Mouse (Mus musculus) hindbrain, embryonic 15.5 days (tissue): ENCODE data around the gene Gamt. TPM values are rescaled to one million over a fixed set of nuclear protein-coding genes. Genes with fewer than 3 reads are reported as not detected.
"Not testable (repeated sequence)": the region's sequence is repeated elsewhere in the genome, so short reads cannot be mapped to it uniquely, and the experiment has no call there.

ENCODE experiments used
- ATAC-seq: fragments of 200-750 bp; cut with Nextera tagmentation; 2 replicates; pipeline ENCODE4 v1.8.0; 2017; ENCODE audit warnings: low read depth, moderate number of reproducible peaks, moderate TSS enrichment; ENCODE audit not compliant: low FRiP score
- H3K27ac ChIP-seq: fragments of 300-500 bp; sonication (generic); replicated peaks from 2 replicates; pipeline ENCODE4 v1.5.1; 2015; ENCODE audit warnings: mild to moderate bottlenecking, inconsistent platforms
- H3K27me3 ChIP-seq: fragments of 300-500 bp; sonication (generic); 2 replicates; pipeline ENCODE4 v1.6.1; 2015; ENCODE audit warnings: control low read depth, inconsistent platforms
- H3K36me3 ChIP-seq: fragments of 300-500 bp; sonication (generic); 2 replicates; pipeline ENCODE4 v1.6.1; 2015; ENCODE audit warnings: control low read depth, inconsistent platforms
- H3K4me1 ChIP-seq: fragments of 300-500 bp; sonication (generic); replicated peaks from 2 replicates; pipeline ENCODE4 v1.6.1; 2015; ENCODE audit warnings: control low read depth, inconsistent platforms
- H3K4me2 ChIP-seq: fragments of 300-500 bp; sonication (generic); 2 replicates; pipeline ENCODE4 v1.6.1; 2015; ENCODE audit warnings: moderate library complexity, mild to moderate bottlenecking, inconsistent platforms
- H3K4me3 ChIP-seq: fragments of 300-500 bp; sonication (generic); 2 replicates; pipeline ENCODE4 v1.5.1; 2015; ENCODE audit warnings: mild to moderate bottlenecking, inconsistent platforms
- H3K9ac ChIP-seq: fragments of 300-500 bp; sonication (generic); 2 replicates; pipeline ENCODE4 v1.6.1; 2015; ENCODE audit warnings: inconsistent platforms
- H3K9me3 ChIP-seq: fragments of 300-500 bp; sonication (generic); 2 replicates; pipeline ENCODE4 v1.6.1; 2016; ENCODE audit warnings: control low read depth, inconsistent platforms
- WGBS: fragments of 180-500 bp; shearing (Covaris S2); methylation state at CpG from one replicate; pipeline ENCODE4 v1.1.7; 2015; 5-methylcytosine and 5-hydroxymethylcytosine counted together
- polyA plus RNA-seq: library from polyadenylated mRNA; unstranded; fragments of >200 nt; fragmentation: Nextera tagmentation; extraction: Ambion mirVana; gene quantifications from 2 replicates; pipeline ENCODE4 v1.2.1, GENCODE M21; 2015

The Gamt gene
- polyA plus RNA-seq, 1 experiment from 2014 or later = 28.1 TPM

GRCm38 (mm10) chr10:80239791-80240190, 21.0 kb downstream of the Gamt start:
- 90% methylated on average over 6 of the region's 6 CpGs for WGBS
- Histone ChIP-seq H3K36me3 (peaks cover 82% of the 10 kb centered on the region), H3K4me2 (no peak overlapping the region), H3K27me3 (no peaks in the 10 kb centered on the region), H3K27ac (no peak overlapping the region), H3K4me1 (peaks cover 2% of the 10 kb centered on the region; the same call in 1 of the 2 replicates), H3K9me3 (no peaks in the 10 kb centered on the region), H3K9ac (no peak overlapping the region), H3K4me3 (no peak overlapping the region)
- ATAC-seq = no peak

GRCm38 (mm10) chr10:80238306-80238705, 22.5 kb downstream of the Gamt start:
- H3K27ac ChIP-seq = no peak overlapping the region
- no peaks in the 10 kb centered on the region for H3K9me3 ChIP-seq
- ATAC-seq = no peak
- no peak overlapping the region for H3K4me2 ChIP-seq
- WGBS = 92% methylated on average over 3 of the region's 3 CpGs
- no peak overlapping the region for H3K9ac ChIP-seq
- peaks cover 87% of the 10 kb centered on the region for H3K36me3 ChIP-seq
- no peaks in the 10 kb centered on the region for H3K27me3 ChIP-seq
- peaks cover 3% of the 10 kb centered on the region for H3K4me1 ChIP-seq
- no peak overlapping the region for H3K4me3 ChIP-seq

GRCm38 (mm10) chr10:80237020-80237419, 23.8 kb downstream of the Gamt start:
- WGBS = 93% methylated on average over 4 of the region's 4 CpGs
- no peak overlapping the region for H3K4me3 ChIP-seq
- H3K27ac ChIP-seq = no peak overlapping the region
- peaks cover 88% of the 10 kb centered on the region for H3K36me3 ChIP-seq
- H3K9me3 ChIP-seq = no peaks in the 10 kb centered on the region
- H3K9ac ChIP-seq = no peak overlapping the region
- H3K4me1 ChIP-seq = peaks cover 14% of the 10 kb centered on the region
- no peak overlapping the region for H3K4me2 ChIP-seq
- ATAC-seq = no peak
- no peaks in the 10 kb centered on the region for H3K27me3 ChIP-seq

- no peak overlapping the region for H3K27ac ChIP-seq
- peaks cover 88% of the 10 kb centered on the region for H3K36me3 ChIP-seq
- ATAC-seq = no peak
- 94% methylated on average over 13 of the region's 13 CpGs for WGBS
- no peak overlapping the region for H3K4me2 ChIP-seq
- H3K27me3 ChIP-seq = no peaks in the 10 kb centered on the region
- no peak overlapping the region for H3K9ac ChIP-seq
- peaks cover 14% of the 10 kb centered on the region for H3K4me1 ChIP-seq
- H3K4me3 ChIP-seq = no peak overlapping the region
- H3K9me3 ChIP-seq = no peaks in the 10 kb centered on the region
These were observed 24.5 kb downstream of the Gamt start for GRCm38 (mm10) chr10:80236145-80236825.

GRCm38 (mm10) chr10:80227877-80228775, 32.7 kb downstream of the Gamt start:
- peak overlapping the region; percentile 93 for H3K27ac ChIP-seq
- peaks cover 22% of the 10 kb centered on the region for H3K36me3 ChIP-seq
- WGBS = 41% methylated on average over 15 of the region's 15 CpGs
- no peaks in the 10 kb centered on the region for H3K9me3 ChIP-seq
- peak overlapping the region; percentile 95 for H3K9ac ChIP-seq
- peak overlapping the region; percentile 91 for H3K4me2 ChIP-seq
- ATAC-seq = no peak
- peaks cover 48% of the 10 kb centered on the region for H3K4me1 ChIP-seq
- H3K4me3 ChIP-seq = peak overlapping the region; percentile 76
- H3K27me3 ChIP-seq = no peaks in the 10 kb centered on the region

GRCm38 (mm10) chr10:80227166-80227539, 33.7 kb downstream of the Gamt start:
- peaks cover 13% of the 10 kb centered on the region for H3K36me3 ChIP-seq
- H3K27me3 ChIP-seq = no peaks in the 10 kb centered on the region
- peak overlapping the region; percentile 76 for H3K4me3 ChIP-seq
- H3K9me3 ChIP-seq = no peaks in the 10 kb centered on the region
- 9% methylated on average over 10 of the region's 10 CpGs for WGBS
- ATAC-seq = no peak
- H3K9ac ChIP-seq = peak overlapping the region; percentile 95
- peaks cover 39% of the 10 kb centered on the region for H3K4me1 ChIP-seq
- H3K4me2 ChIP-seq = peak overlapping the region; percentile 91
- peak overlapping the region; percentile 93 for H3K27ac ChIP-seq

GRCm38 (mm10) chr10:80226416-80227165, 34.2 kb downstream of the Gamt start, which contains the start of gene Mum1:
Gene Mum1 (plus strand): TSS chr10:80226434.
- Histone ChIP-seq H3K27ac (peak within 1 kb of the TSS; percentile 93), H3K4me1 (peaks cover 39% of the 10 kb centered on the region), H3K4me2 (peak within 1 kb of the TSS; percentile 91), H3K4me3 (peak within 1 kb of the TSS; percentile 76), H3K9me3 (no peaks in the 10 kb centered on the region), H3K27me3 (no peaks in the 10 kb centered on the region), H3K36me3 (peaks cover 9% of the 10 kb centered on the region), H3K9ac (peak within 1 kb of the TSS; percentile 95)
- ATAC-seq = peak; percentile 97
- 0% methylated on average over 44 of the region's 75 CpGs for WGBS

GRCm38 (mm10) chr10:80226071-80226415, 34.8 kb downstream of the Gamt start:
- WGBS = 1% methylated on average over 14 of the region's 14 CpGs
- Histone ChIP-seq H3K4me2 (peak overlapping the region; percentile 91), H3K9me3 (no peaks in the 10 kb centered on the region), H3K9ac (0 out of 2 replicates have a peak overlapping the region, but pooled peaks have one; percentile 95), H3K27ac (peak overlapping the region; percentile 93), H3K4me3 (peak overlapping the region; percentile 76), H3K27me3 (no peaks in the 10 kb centered on the region), H3K36me3 (peaks cover 6% of the 10 kb centered on the region), H3K4me1 (peaks cover 39% of the 10 kb centered on the region)
- no peak for ATAC-seq

- not testable (repeated sequence) for H3K36me3 ChIP-seq, H3K9me3 ChIP-seq, ATAC-seq, H3K9ac ChIP-seq, H3K27me3 ChIP-seq, H3K27ac ChIP-seq, H3K4me2 ChIP-seq, H3K4me3 ChIP-seq
- H3K4me1 ChIP-seq = peaks cover 19% of the 10 kb centered on the region
- 100% methylated on average over 2 of the region's 2 CpGs for WGBS
These were observed 37.7 kb downstream of the Gamt start for GRCm38 (mm10) chr10:80223137-80223536.

GRCm38 (mm10) chr10:80220676-80221075, 40.1 kb downstream of the Gamt start:
- ATAC-seq = no peak
- peaks cover 1% of the 10 kb centered on the region; the same call in 1 of the 2 replicates for H3K4me1 ChIP-seq
- H3K36me3 ChIP-seq = no peaks in the 10 kb centered on the region
- no peak overlapping the region for H3K4me2 ChIP-seq
- no peak overlapping the region for H3K4me3 ChIP-seq
- no peak overlapping the region for H3K27ac ChIP-seq
- 29% methylated on average over 7 of the region's 9 CpGs for WGBS
- no peak overlapping the region for H3K9ac ChIP-seq
- no peaks in the 10 kb centered on the region for H3K27me3 ChIP-seq
- H3K9me3 ChIP-seq = no peaks in the 10 kb centered on the region

- Histone ChIP-seq H3K27ac (no peak overlapping the region), H3K4me1 (peaks cover 2% of the 10 kb centered on the region; the same call in 1 of the 2 replicates), H3K4me2 (no peak overlapping the region), H3K9ac (no peak overlapping the region), H3K4me3 (no peak overlapping the region), H3K27me3 (no peaks in the 10 kb centered on the region), H3K36me3 (no peaks in the 10 kb centered on the region), H3K9me3 (no peaks in the 10 kb centered on the region)
- no peak for ATAC-seq
- WGBS = 20% methylated on average over 16 of the region's 16 CpGs
These were observed 45.6 kb downstream of the Gamt start for GRCm38 (mm10) chr10:80215048-80215772.
